In genomic region chr9:78442579-78443392, GRCm38 (mm10) we compare ENCODE assay signal across 8 mouse cellular contexts. TPM values are rescaled to one million over a fixed set of nuclear protein-coding genes. Genes with fewer than 3 reads are reported as not detected.
DNase-seq lines count a peak whose midpoint lies in the region; ATAC-seq and TF ChIP-seq lines count a peak whose summit lies in the region.

Gene Cgas, minus strand, starts transcription at chr9:78443237.

- H3K4me1 ChIP-seq in ES-Bruce4 (ENCODE audit: control insufficient read depth, insufficient read depth, low read length), result no peaks in the 10 kb centered on the region
- peaks cover 8% of the 10 kb centered on the region for H3K4me1 ChIP-seq in hindbrain, embryonic 12.5 days

- intact Hi-C loops in left cerebral cortex, postnatal 25 days (cut with DNase I), result loop anchor here (5.0 kb wide), 1 partner anchor 45 kb away; the partner anchor contains the start of gene Ddx43

- no peak for TF ChIP-seq POLR2A in ES-Bruce4 (IDR thresholded peaks at IDR 0.05; ENCODE audit: insufficient read depth, low read length)

- peak; percentile 13; the same call in 1 of the 2 replicates for ATAC-seq in hindbrain, embryonic 12.5 days (ENCODE audit: low FRiP score)
- peak; percentile 75 for ATAC-seq in megakaryocyte progenitor cell, adult 5-6 weeks (replicated peaks; ENCODE audit: poor library complexity)

- TF ChIP-seq CTCF in ES-Bruce4 (IDR thresholded peaks at IDR 0.05; ENCODE audit: low read depth, low read length), result no peak

- H3K4me2 ChIP-seq in hindbrain, embryonic 12.5 days (replicated peaks), result peak within 1 kb of the TSS; percentile 68

- WGBS in hindbrain, embryonic 12.5 days, result under 1% methylated on average over 80 of the region's 81 CpGs

- H3K27me3 ChIP-seq in ES-Bruce4 (ENCODE audit: control insufficient read depth, insufficient read depth, low read length, poor library complexity, severe bottlenecking), result peaks cover 21% of the 10 kb centered on the region
- peaks cover 81% of the 10 kb centered on the region for H3K27me3 ChIP-seq in hindbrain, embryonic 12.5 days

- TF ChIP-seq EP300 in ES-Bruce4 (IDR thresholded peaks at IDR 0.05; ENCODE audit: insufficient read depth, low read depth, low read length), result no peak

- peak within 1 kb of the TSS; percentile 74 for H3K9ac ChIP-seq in ES-Bruce4 (ENCODE audit: low read depth, poor library complexity, severe bottlenecking)
- H3K9ac ChIP-seq in hindbrain, embryonic 12.5 days, result peak within 1 kb of the TSS; percentile 48

- no peaks in the 10 kb centered on the region for H3K9me3 ChIP-seq in ES-Bruce4 (replicated peaks; ENCODE audit: control insufficient read depth, insufficient read depth, low read length, poor library complexity, severe bottlenecking)
- no peaks in the 10 kb centered on the region for H3K9me3 ChIP-seq in hindbrain, embryonic 12.5 days (replicated peaks)

- peak; percentile 11 to 12 for DNase-seq in adrenal gland, postnatal 4 days (ENCODE audit: low spot score in 2 of 2)
- peak; percentile 7 to 13 for DNase-seq in frontal cortex, postnatal 25 days (ENCODE audit: low spot score in 2 of 2)
- DNase-seq in left cerebral cortex, postnatal 25 days (ENCODE audit: low spot score in 2 of 2), result peak; percentile 21 to 41
- peak; percentile 30 for DNase-seq in right cerebral cortex, postnatal 14 days
- no peak for DNase-seq in cerebellum, adult 11-12 months

- H3K27ac ChIP-seq in ES-Bruce4 (ENCODE audit: insufficient read depth, low read length), result no peak within 1 kb of the TSS
- no peak within 1 kb of the TSS for H3K27ac ChIP-seq in hindbrain, embryonic 12.5 days

- H3K4me3 ChIP-seq in ES-Bruce4 (ENCODE audit: low read depth, low read length), result peak within 1 kb of the TSS; percentile 35
- H3K4me3 ChIP-seq in hindbrain, embryonic 12.5 days, result peak within 1 kb of the TSS; percentile 36

- H3K36me3 ChIP-seq in ES-Bruce4 (ENCODE audit: control insufficient read depth, insufficient read depth, low read length, poor library complexity, severe bottlenecking), result no peaks in the 10 kb centered on the region
- H3K36me3 ChIP-seq in hindbrain, embryonic 12.5 days, result no peaks in the 10 kb centered on the region

RNA-seq across cellular contexts. Expression of gene Cgas, which starts in this region (rescaled TPM):
- 1.1 and 1.2 TPM in 2 replicates for polyA plus RNA-seq in ES-Bruce4 (2011; ENCODE audit: insufficient read depth, insufficient read length, low read depth, missing spikeins)
- 1 to 10 TPM; 1.6 to 1.7 TPM for total RNA-seq in adrenal gland, postnatal 4 days (2021)
- polyA plus RNA-seq in hindbrain, embryonic 12.5 days (2016; fragmentation: Nextera tagmentation; extraction: Ambion mirVana), result 0.76 and 0.90 TPM in 2 replicates
- total RNA-seq in left cerebral cortex, postnatal 25 days (2021), result under 1 TPM; 0.48 to 0.53 TPM
- 21.4 and 23.4 TPM in 2 replicates for total RNA-seq in megakaryocyte progenitor cell, adult 5-6 weeks (2015)
- total RNA-seq in megakaryocyte progenitor cell, adult 5-6 weeks (2017), result 13.7 and 20.4 TPM in 2 replicates

Comparison
In these comparisons a context has a peak if more than half of its experiments do, and no peak if none do; other contexts are left out.
1. RNA of gene Cgas (total RNA-seq): 13.7 to 23.4 TPM in megakaryocyte progenitor cell, adult 5-6 weeks; 1.6 to 1.7 TPM in adrenal gland, postnatal 4 days and 0.48 to 0.53 TPM in left cerebral cortex, postnatal 25 days; every median in the first group is over 4 times any median in the second.
2. Peak in ATAC-seq, H3K4me3 ChIP-seq, H3K9ac ChIP-seq and H3K4me2 ChIP-seq in hindbrain, embryonic 12.5 days; RNA of the gene not detected or under 1 TPM.
3. Peak in DNase-seq in left cerebral cortex, postnatal 25 days; RNA of the gene not detected or under 1 TPM.